Comparison of ENCODE assay signal across 9 mouse cellular contexts in genomic region chr13:57908266-57908582, GRCm38 (mm10). TPM values are rescaled to one million over a fixed set of nuclear protein-coding genes. Genes with fewer than 3 reads are reported as not detected.
DNase-seq lines count a peak whose midpoint lies in the region; ATAC-seq lines count a peak whose summit lies in the region.
"Had no signal": no experiment of that assay in that cellular context is flagged by ENCODE, and none has a peak within 500 bp of the region (broad histone marks: within the 10 kb centered on the region; RNA-seq: fewer than 3 reads in every experiment).

Spock1 (minus strand) TSS chr13:57908332.

- peak within 1 kb of the TSS; percentile 73 for H3K4me2 ChIP-seq in hindbrain, embryonic 15.5 days

- no peaks in the 10 kb centered on the region for H3K36me3 ChIP-seq in hindbrain, embryonic 15.5 days

- H3K4me1 ChIP-seq in hindbrain, embryonic 15.5 days (replicated peaks) = peaks cover 19% of the 10 kb centered on the region

- H3K9me3 ChIP-seq in hindbrain, embryonic 15.5 days = no peaks in the 10 kb centered on the region

- H3K9ac ChIP-seq in hindbrain, embryonic 15.5 days = peak within 1 kb of the TSS; percentile 66

- 1% methylated on average over 32 of the region's 32 CpGs for whole genome bisulfite sequencing in hindbrain, embryonic 15.5 days

- peak within 1 kb of the TSS; percentile 49 for H3K27ac ChIP-seq in hindbrain, embryonic 15.5 days (replicated peaks)
- H3K27ac ChIP-seq: macrophage had no signal

- H3K4me3 ChIP-seq in hindbrain, embryonic 15.5 days = peak within 1 kb of the TSS; percentile 62

- DNase-seq in adrenal gland, adult 2 months = peak; percentile 91
- DNase-seq in cerebellum, postnatal 36 days = peak; percentile 98 to 99
- DNase-seq in gastrocnemius, adult 18-20 months (ENCODE audit: low spot score) = peak; percentile 59
- peak; percentile 87 to 89 for DNase-seq in layer of hippocampus, postnatal 36 days
- peak; percentile 81 for DNase-seq in lung, postnatal 10 days
- DNase-seq in retina, postnatal 7 days (ENCODE audit: low read depth, low spot score) = peak; percentile 82
- peak; percentile 91 for DNase-seq in urinary bladder, postnatal 25 days (ENCODE audit: low spot score)

- H3K27me3 ChIP-seq in hindbrain, embryonic 15.5 days = no peaks in the 10 kb centered on the region

- peak; percentile 77 for ATAC-seq in hindbrain, embryonic 15.5 days (ENCODE audit: low FRiP score, low read depth)

RNA-seq across cellular contexts. Expression of gene Spock1, which starts in this region (rescaled TPM):
- 10 to 100 TPM in 1 of 2 experiments, 1 to 10 TPM in 1; 8.0 to 12.2 TPM for total RNA-seq in adrenal gland, adult 2 months (2021)
- polyA plus RNA-seq in adrenal gland, adult 2 months (2012; rRNA removed) = 6.0 and 6.2 TPM in 2 replicates
- under 1 TPM; 0.55 to 0.74 TPM for total RNA-seq in gastrocnemius, adult 18-20 months (2021)
- polyA plus RNA-seq in hindbrain, embryonic 15.5 days (2015; fragmentation: Nextera tagmentation; extraction: Ambion mirVana) = 85.6 and 97.3 TPM in 2 replicates
- 100 to 1,000 TPM; 180 to 222 TPM for total RNA-seq in layer of hippocampus, postnatal 36 days (2021)
- polyA plus RNA-seq: macrophage had no signal

Comparison
In these comparisons a context has a peak if more than half of its experiments do, and no peak if none do; other contexts are left out.
1. Peak in every context shown above with its lines: DNase-seq, ATAC-seq, H3K4me3 ChIP-seq and H3K27ac ChIP-seq.
2. RNA of gene Spock1 (total RNA-seq): 180 to 222 TPM in layer of hippocampus, postnatal 36 days; 8.0 to 12.2 TPM in adrenal gland, adult 2 months and 0.55 to 0.74 TPM in gastrocnemius, adult 18-20 months; every median in the first group is over 10 times any median in the second.
3. RNA of gene Spock1 (polyA plus RNA-seq): 85.6 to 97.3 TPM in hindbrain, embryonic 15.5 days; 6.0 to 6.2 TPM in adrenal gland, adult 2 months; every median in the first group is over 10 times any median in the second.
4. Peak in DNase-seq in gastrocnemius, adult 18-20 months; RNA of the gene not detected or under 1 TPM.